Mouse (Mus musculus): ENCODE measurements around the gene Gigyf2.

Gigyf2 gene

GRCm38 (mm10) chr1:87316672-87317071 is 10.1 kb upstream of the Gigyf2 start:
- peak in 1 of 2 experiments; percentile 39 for DNase-seq (ENCODE audit: low spot score in 2 of 2)

GRCm38 (mm10) chr1:87321071-87321470 is 5.7 kb upstream of the Gigyf2 start:
- no peak for DNase-seq (ENCODE audit: low spot score in 2 of 2)

GRCm38 (mm10) chr1:87322778-87323177 is 4.0 kb upstream of the Gigyf2 start:
- no peak for DNase-seq (ENCODE audit: low spot score in 2 of 2)

GRCm38 (mm10) chr1:87324649-87325048 is 2.1 kb upstream of the Gigyf2 start:
- no peak for DNase-seq (ENCODE audit: low spot score in 2 of 2)

- DNase-seq (ENCODE audit: low spot score in 2 of 2) = peak in 1 of 2 experiments; percentile 18
Observed at GRCm38 (mm10) chr1:87327165-87327861, 515 bp downstream of the Gigyf2 start.

- DNase-seq (ENCODE audit: low spot score in 2 of 2) = no peak
Observed at GRCm38 (mm10) chr1:87331774-87332173, 5.0 kb downstream of the Gigyf2 start.

- no peak for DNase-seq (ENCODE audit: low spot score in 2 of 2)
Observed at GRCm38 (mm10) chr1:87350576-87350975, 23.8 kb downstream of the Gigyf2 start.

- DNase-seq (ENCODE audit: low spot score in 2 of 2) = no peak
Observed at GRCm38 (mm10) chr1:87360276-87360675, 33.5 kb downstream of the Gigyf2 start.

GRCm38 (mm10) chr1:87378024-87378560 is 51.3 kb downstream of the Gigyf2 start:
- DNase-seq (ENCODE audit: low spot score in 2 of 2) = no peak

- DNase-seq (ENCODE audit: low spot score in 2 of 2) = no peak
Observed at GRCm38 (mm10) chr1:87379919-87380318, 53.1 kb downstream of the Gigyf2 start.

GRCm38 (mm10) chr1:87381152-87381551 is 54.4 kb downstream of the Gigyf2 start:
- no peak for DNase-seq (ENCODE audit: low spot score in 2 of 2)

- DNase-seq (ENCODE audit: low spot score in 2 of 2) = no peak
Observed at GRCm38 (mm10) chr1:87386436-87387092, 59.8 kb downstream of the Gigyf2 start.

- no peak for DNase-seq (ENCODE audit: low spot score in 2 of 2)
Observed at GRCm38 (mm10) chr1:87393444-87394195, 66.8 kb downstream of the Gigyf2 start.

GRCm38 (mm10) chr1:87394594-87394993 is 67.8 kb downstream of the Gigyf2 start, which contains the start of gene Kcnj13:
TSS of gene Kcnj13 (minus strand) at chr1:87394729.
- no peak for DNase-seq (ENCODE audit: low spot score in 2 of 2)

- no peak for DNase-seq (ENCODE audit: low spot score in 2 of 2)
Observed at GRCm38 (mm10) chr1:87396923-87397586, 70.3 kb downstream of the Gigyf2 start.

- no peak for DNase-seq (ENCODE audit: low spot score in 2 of 2)
Observed at GRCm38 (mm10) chr1:87404710-87405109, 77.9 kb downstream of the Gigyf2 start.

- no peak for DNase-seq (ENCODE audit: low spot score in 2 of 2)
Observed at GRCm38 (mm10) chr1:87406012-87406411, 79.2 kb downstream of the Gigyf2 start.

GRCm38 (mm10) chr1:87409380-87409779 is 82.6 kb downstream of the Gigyf2 start:
- DNase-seq (ENCODE audit: low spot score in 2 of 2) = no peak

GRCm38 (mm10) chr1:87418733-87419132 is 91.9 kb downstream of the Gigyf2 start:
- no peak for DNase-seq (ENCODE audit: low spot score in 2 of 2)

GRCm38 (mm10) chr1:87435125-87435524 is 108.3 kb downstream of the Gigyf2 start:
- no peak for DNase-seq (ENCODE audit: low spot score in 2 of 2)

- no peak for DNase-seq (ENCODE audit: low spot score in 2 of 2)
Observed at GRCm38 (mm10) chr1:87436583-87436982, 109.8 kb downstream of the Gigyf2 start.

All from frontal cortex, postnatal 10 days (tissue).